Mouse (Mus musculus): ENCODE data around the gene Sirpb1c. TPM values are rescaled to one million over a fixed set of nuclear protein-coding genes. Genes with fewer than 3 reads are reported as not detected.
"Not testable (repeated sequence)": the region's sequence is repeated elsewhere in the genome, so short reads cannot be mapped to it uniquely, and the experiment has no call there.

Gene Sirpb1c
- total RNA-seq (2021), result not detected
- long read RNA-seq, result 0 reads

DNA sequence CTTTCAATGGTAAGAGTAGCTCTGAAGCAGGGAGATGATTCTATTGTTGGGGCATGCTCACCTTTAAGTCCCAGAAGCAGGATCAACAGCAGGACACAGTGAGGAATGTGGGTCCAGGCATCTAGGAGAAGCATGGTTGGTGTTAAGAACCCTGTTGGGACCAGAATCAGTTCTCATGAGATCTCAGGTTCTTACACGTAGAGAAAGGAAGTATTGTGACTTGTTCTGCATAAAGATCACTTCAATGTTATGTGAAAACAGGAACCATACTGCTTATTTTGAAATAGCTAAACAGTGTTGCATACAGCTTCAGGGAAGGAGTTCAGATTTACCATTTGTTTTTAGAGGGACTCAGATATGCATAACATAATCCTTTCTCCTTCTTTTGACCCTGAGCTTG, at the start of gene Sirpb1c:
Gene Sirpb1c, minus strand, starts transcription at position 249 of the 400 bp plus-strand sequence.
- not testable (repeated sequence) for DNase-seq (ENCODE audit: low spot score in 2 of 2)

DNA sequence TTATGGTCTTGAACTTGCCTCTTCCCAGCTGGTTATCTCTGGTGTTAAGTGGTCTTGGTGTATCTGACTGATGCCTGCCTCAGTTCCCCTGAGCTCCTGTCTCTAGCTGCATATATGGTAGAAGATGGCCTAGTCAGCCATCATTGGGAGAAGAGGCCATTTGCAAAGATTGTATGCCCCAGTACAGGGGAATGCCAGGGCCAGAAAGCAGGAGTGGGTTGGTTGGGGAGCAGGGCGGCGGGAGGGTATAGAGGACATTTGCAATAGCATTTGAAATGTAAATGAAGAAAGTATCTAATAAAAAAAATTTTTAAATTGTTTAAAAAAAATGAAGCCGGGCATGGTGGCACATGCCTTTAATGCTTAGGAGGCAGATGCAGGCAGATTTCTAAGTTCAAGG, 38.1 kb upstream of the Sirpb1c start:
- DNase-seq (ENCODE audit: low spot score in 2 of 2), result no peak

- not testable (repeated sequence) for DNase-seq (ENCODE audit: low spot score in 2 of 2)
Measured at GRCm38 (mm10) chr3:15855773-15856172, 7.4 kb upstream of the Sirpb1c start.

DNA sequence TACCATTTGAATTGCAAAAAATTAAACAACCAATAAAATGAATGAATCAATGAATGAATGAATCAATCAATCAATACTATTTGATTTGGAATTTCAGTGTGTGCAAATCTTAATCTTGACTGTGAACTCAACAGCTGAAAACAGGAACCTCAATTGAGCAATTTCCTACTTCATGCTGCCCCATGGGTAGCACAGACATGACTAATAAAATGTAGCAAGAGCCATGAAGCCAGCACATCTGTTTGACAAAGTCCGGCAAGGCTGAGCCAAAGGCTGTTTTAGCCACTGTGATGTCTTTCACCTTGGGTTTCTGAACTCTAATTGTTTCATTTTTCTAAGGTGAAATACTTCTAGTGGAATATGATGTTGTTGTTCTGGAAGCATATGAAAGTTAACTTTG, 1.6 kb upstream of the Sirpb1c start:
- no peak for DNase-seq (ENCODE audit: low spot score in 2 of 2)

DNA sequence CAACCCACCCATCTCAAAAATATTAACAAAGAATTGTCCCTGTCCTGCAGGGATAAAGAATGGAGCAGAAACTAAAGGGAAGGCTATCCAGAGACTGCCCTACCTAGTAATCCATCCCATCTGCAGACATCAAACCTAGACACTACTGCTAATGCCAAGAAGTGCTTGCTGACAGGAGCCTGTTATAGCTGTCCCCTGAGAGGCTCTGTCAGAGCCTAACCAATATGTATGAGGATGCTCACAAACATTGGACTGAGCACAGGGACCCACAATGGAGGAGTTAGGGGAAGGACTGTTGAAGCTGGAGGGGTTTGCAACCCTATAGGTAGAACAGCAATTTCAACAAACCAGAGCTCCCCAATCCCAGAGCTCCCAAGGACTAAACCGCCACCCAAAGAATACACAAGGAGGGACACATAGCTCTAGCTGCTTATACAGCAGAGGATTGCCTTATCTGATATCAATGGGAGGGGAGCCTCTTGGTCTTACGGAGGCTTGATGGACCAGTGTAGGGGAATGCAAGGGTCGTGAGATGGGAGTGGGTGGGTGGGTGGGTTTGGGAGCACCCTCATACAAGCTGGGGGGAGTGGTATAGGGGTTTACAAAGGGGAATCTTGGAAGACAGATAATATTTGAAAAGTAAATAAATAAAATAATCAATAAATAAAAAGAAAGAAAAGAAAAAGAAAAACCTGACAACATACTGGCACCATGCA, 838 bp downstream of the Sirpb1c start:
- DNase-seq (ENCODE audit: low spot score in 2 of 2), result no peak

DNA sequence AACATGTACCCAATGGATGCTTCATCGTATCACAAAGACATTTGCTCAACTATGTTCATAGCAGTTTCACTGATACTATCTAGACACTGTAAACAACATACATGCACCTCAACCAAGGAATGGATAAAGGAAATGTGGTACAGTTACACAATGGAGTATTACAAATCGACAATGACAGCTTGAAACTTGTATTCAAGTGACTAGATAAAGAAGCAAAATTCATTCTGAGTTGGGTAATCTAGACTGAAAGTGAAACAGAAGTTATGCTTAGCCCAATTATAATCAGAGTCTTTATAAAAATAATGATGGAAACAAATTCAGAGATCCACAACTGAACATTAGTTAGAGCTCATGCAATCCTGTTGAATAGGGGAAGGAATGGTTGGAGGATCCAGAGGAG, 74.7 kb downstream of the Sirpb1c start:
- DNase-seq (ENCODE audit: low spot score in 2 of 2), result not testable (repeated sequence)

Other genes starting within 250 kb of the Sirpb1c start
- gene Gm5150, start 157.9 kb upstream of the Sirpb1c start, total RNA-seq (2021), result not detected